Mouse (Mus musculus) E14TG2a.4 (cell line): Measurements from ENCODE around the gene Dclk2.

Experiments used
- CTCF ChIP-seq: conservative IDR thresholded peaks from 2 replicates; pipeline ENCODE4 v1.5.1; 2014; ENCODE audit warnings: low read length
- POU5F1 ChIP-seq: IDR thresholded peaks from 2 replicates; pipeline ENCODE4 v1.6.1; 2014; ENCODE audit warnings: low read length, borderline replicate concordance

DNA sequence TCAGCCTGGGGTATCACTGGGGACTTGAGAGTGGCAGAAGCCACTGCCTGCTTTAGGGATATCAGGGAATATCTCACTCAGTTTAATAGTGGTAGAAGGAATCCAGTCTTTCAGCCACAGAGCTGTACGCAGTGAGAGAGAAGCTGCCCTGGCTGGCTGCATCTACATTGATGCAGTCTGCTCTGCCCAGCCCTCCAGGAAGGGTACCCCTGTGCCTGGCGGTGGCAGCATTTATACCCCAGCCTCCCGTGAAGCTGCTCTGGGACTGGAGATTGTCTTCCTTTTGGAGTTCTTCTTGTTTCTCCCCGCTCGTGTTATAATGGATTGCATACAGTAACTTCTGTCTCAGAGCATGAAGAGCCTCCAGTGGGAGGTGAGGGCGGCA is 145.2 kb downstream of the Dclk2 start:
- TF ChIP-seq POU5F1, result no peak
- TF ChIP-seq CTCF, result no peak
